Mouse (Mus musculus) layer of hippocampus, adult 8-10 months (tissue): Measurements from ENCODE around the gene 4930402H24Rik. TPM values are rescaled to one million over a fixed set of nuclear protein-coding genes. Genes with fewer than 3 reads are reported as not detected.

Source experiments
- DNase-seq, 2 experiments: peaks; one replicate each; pipeline ENCODE4 v3.0.0; 2022; ENCODE audit warnings: low spot score in 2 of 2
- total RNA-seq, 4 experiments: library from RNA; stranded (reverse); gene quantifications; 2 replicates each; pipeline ENCODE4 v1.2.4; 2022

4930402H24Rik gene
- total RNA-seq, 4 experiments from 2014 or later = 74.4 to 113 (median 91.0) TPM

- DNase-seq = no peak
Measured at GRCm38 (mm10) chr2:130733444-130733843, 172.8 kb downstream of the 4930402H24Rik start.

- DNase-seq = no peak
Measured at GRCm38 (mm10) chr2:130731855-130732254, 174.4 kb downstream of the 4930402H24Rik start.

GRCm38 (mm10) chr2:130730746-130731145 is 175.5 kb downstream of the 4930402H24Rik start:
- no peak for DNase-seq

- DNase-seq = no peak
Measured at GRCm38 (mm10) chr2:130728906-130729585, 177.2 kb downstream of the 4930402H24Rik start.

GRCm38 (mm10) chr2:130727752-130728151 is 178.5 kb downstream of the 4930402H24Rik start:
- DNase-seq = no peak

GRCm38 (mm10) chr2:130724369-130724768 is 181.8 kb downstream of the 4930402H24Rik start:
- no peak for DNase-seq

- DNase-seq = no peak
Measured at GRCm38 (mm10) chr2:130717951-130718350, 188.3 kb downstream of the 4930402H24Rik start.

- no peak for DNase-seq
Measured at GRCm38 (mm10) chr2:130707057-130707456, 199.1 kb downstream of the 4930402H24Rik start.

- no peak for DNase-seq
Measured at GRCm38 (mm10) chr2:130706602-130707001, 199.6 kb downstream of the 4930402H24Rik start.

- DNase-seq = no peak
Measured at GRCm38 (mm10) chr2:130705178-130705577, 201.0 kb downstream of the 4930402H24Rik start.

- no peak for DNase-seq
Measured at GRCm38 (mm10) chr2:130704040-130705001, 201.9 kb downstream of the 4930402H24Rik start.

GRCm38 (mm10) chr2:130697821-130698266 is 208.4 kb downstream of the 4930402H24Rik start:
- no peak for DNase-seq

- no peak for DNase-seq
Measured at GRCm38 (mm10) chr2:130697153-130697810, 208.9 kb downstream of the 4930402H24Rik start, which contains the start of gene Slc4a11. Gene Slc4a11, minus strand, starts transcription at chr2:130697519.

- DNase-seq = no peak
Measured at GRCm38 (mm10) chr2:130696700-130697152, 209.5 kb downstream of the 4930402H24Rik start.

- no peak for DNase-seq
Measured at GRCm38 (mm10) chr2:130693563-130693962, 212.6 kb downstream of the 4930402H24Rik start.

GRCm38 (mm10) chr2:130689011-130689410 is 217.2 kb downstream of the 4930402H24Rik start:
- DNase-seq = no peak

GRCm38 (mm10) chr2:130685426-130685825 is 220.8 kb downstream of the 4930402H24Rik start:
- no peak for DNase-seq

GRCm38 (mm10) chr2:130681531-130681930 is 224.7 kb downstream of the 4930402H24Rik start:
- DNase-seq = no peak

GRCm38 (mm10) chr2:130679899-130680298 is 226.3 kb downstream of the 4930402H24Rik start:
- no peak for DNase-seq

GRCm38 (mm10) chr2:130679154-130679553 is 227.1 kb downstream of the 4930402H24Rik start:
- DNase-seq = peak in 1 of 2 experiments; percentile 51

GRCm38 (mm10) chr2:130677211-130677610 is 229.0 kb downstream of the 4930402H24Rik start:
- no peak for DNase-seq
